Mouse (Mus musculus): ENCODE results near the gene Il3.

The Il3 gene

GRCm38 (mm10) chr11:54219191-54219590 lies 47.9 kb downstream of the Il3 start:
- intact Hi-C loops (cut with DNase I), result no loop called here

- intact Hi-C loops (cut with DNase I), result no loop called here
Measured at GRCm38 (mm10) chr11:54217384-54217783, 49.7 kb downstream of the Il3 start.

GRCm38 (mm10) chr11:54216091-54216490 lies 51.0 kb downstream of the Il3 start:
- intact Hi-C loops (cut with DNase I), result no loop called here

All from adrenal gland (tissue).